Mouse (Mus musculus) bone marrow, adult 2 months (tissue): ENCODE data around the gene Btbd17. TPM values are rescaled to one million over a fixed set of nuclear protein-coding genes. Genes with fewer than 3 reads are reported as not detected.

Experiments
- H3K27ac ChIP-seq: fragments of 200-500 bp; 2 replicates; pipeline ENCODE4 v1.5.1; 2012; ENCODE audit warnings: low read depth, mild to moderate bottlenecking, control low read depth, inconsistent platforms, low read length; ENCODE audit not compliant: control insufficient read depth, poor library complexity, insufficient read depth
- H3K4me1 ChIP-seq: fragments of 200-500 bp; 2 replicates; pipeline ENCODE4 v1.6.1; 2011; ENCODE audit warnings: low read length; ENCODE audit not compliant: control insufficient read depth, insufficient read depth
- H3K4me3 ChIP-seq: fragments of 200-500 bp; replicated peaks from 2 replicates; pipeline ENCODE3; 2011; ENCODE audit warnings: mild to moderate bottlenecking, low read depth, low read length, control low read depth; ENCODE audit not compliant: control insufficient read depth
- CTCF ChIP-seq: fragments of 200-500 bp; IDR thresholded peaks from 2 replicates; pipeline ENCODE4 v1.5.1; 2011; ENCODE audit warnings: low read length, control low read depth; ENCODE audit not compliant: control insufficient read depth, insufficient read depth
- POLR2A ChIP-seq: fragments of 200-500 bp; IDR thresholded peaks from 2 replicates; pipeline ENCODE4 v1.6.1; 2011; ENCODE audit warnings: low read depth, mild to moderate bottlenecking, control low read depth, low read length, borderline replicate concordance; ENCODE audit not compliant: control insufficient read depth
- WGBS: fragments of 180-500 bp; shearing (Covaris S2); methylation state at CpG from one replicate; pipeline ENCODE4 v1.1.7; 2018; 5-methylcytosine and 5-hydroxymethylcytosine counted together
- polyA plus RNA-seq: library from polyadenylated mRNA; stranded (reverse); fragments of >200 nt; gene quantifications from 2 replicates; pipeline ENCODE4 v1.2.4, GENCODE M21; 2011; ENCODE audit warnings: low replicate concordance; ENCODE audit not compliant: missing spikeins, insufficient read depth, insufficient read length

Gene Btbd17
- polyA plus RNA-seq, 1 experiment: not detected

DNA sequence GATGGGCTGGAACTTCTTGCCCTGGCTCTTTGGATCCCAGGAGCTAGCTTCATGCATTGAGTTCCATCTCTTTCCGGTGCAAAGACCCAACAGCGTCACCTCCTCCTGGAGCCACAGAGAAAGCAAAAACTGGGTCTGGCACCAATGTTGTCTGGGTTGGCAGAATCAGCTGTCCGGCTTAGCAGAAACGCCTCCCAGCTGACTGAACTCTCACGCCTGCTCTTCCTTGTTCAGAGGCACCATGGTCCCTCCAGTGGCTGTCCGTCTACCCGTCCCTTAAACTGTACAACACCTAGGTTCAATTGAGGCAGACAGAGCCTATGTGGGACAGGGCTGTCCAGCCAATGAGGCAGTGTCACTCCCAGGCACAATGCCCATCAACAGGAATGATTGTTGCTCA is 1.4 kb upstream of the Btbd17 start:
- no peak overlapping the region for H3K4me3 ChIP-seq
- WGBS: 88% methylated on average over 7 of the region's 7 CpGs
- TF ChIP-seq POLR2A (no peak), CTCF (no peak)
- peaks cover 2% of the 10 kb centered on the region for H3K4me1 ChIP-seq
- no peak overlapping the region for H3K27ac ChIP-seq

- H3K4me3 ChIP-seq: peak overlapping the region; percentile 27
- TF ChIP-seq CTCF (peak; percentile 26; the same call in 1 of the 2 replicates), POLR2A (no peak)
- under 1% methylated on average over 7 of the region's 7 CpGs for WGBS
- no peak overlapping the region for H3K27ac ChIP-seq
- peaks cover 2% of the 10 kb centered on the region for H3K4me1 ChIP-seq
Observed at GRCm38 (mm10) chr11:114795231-114795746, 456 bp downstream of the Btbd17 start.

DNA sequence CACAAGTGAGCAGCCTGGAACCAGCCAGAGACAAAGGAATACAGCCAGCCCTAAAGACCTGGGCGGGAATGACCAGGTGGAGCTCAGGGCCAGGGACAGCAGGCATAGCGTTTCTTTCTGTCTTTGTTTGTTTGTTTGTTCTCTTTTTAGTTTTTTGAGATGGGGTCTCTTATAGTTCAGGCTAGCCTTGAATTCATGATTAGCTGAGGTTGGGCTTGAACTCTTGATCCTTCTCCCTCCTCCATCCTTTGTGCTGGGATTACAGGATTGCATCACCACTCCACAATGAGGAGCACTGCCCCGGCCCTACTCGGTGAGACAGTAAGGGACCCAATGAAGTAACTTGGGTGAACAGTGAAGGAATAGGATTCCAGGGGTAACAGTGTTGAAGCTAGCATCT is 1.1 kb downstream of the Btbd17 start:
- no peak for TF ChIP-seq CTCF
- TF ChIP-seq POLR2A: no peak
- peaks cover 2% of the 10 kb centered on the region for H3K4me1 ChIP-seq
- WGBS: 74% methylated on average over 4 of the region's 4 CpGs

DNA sequence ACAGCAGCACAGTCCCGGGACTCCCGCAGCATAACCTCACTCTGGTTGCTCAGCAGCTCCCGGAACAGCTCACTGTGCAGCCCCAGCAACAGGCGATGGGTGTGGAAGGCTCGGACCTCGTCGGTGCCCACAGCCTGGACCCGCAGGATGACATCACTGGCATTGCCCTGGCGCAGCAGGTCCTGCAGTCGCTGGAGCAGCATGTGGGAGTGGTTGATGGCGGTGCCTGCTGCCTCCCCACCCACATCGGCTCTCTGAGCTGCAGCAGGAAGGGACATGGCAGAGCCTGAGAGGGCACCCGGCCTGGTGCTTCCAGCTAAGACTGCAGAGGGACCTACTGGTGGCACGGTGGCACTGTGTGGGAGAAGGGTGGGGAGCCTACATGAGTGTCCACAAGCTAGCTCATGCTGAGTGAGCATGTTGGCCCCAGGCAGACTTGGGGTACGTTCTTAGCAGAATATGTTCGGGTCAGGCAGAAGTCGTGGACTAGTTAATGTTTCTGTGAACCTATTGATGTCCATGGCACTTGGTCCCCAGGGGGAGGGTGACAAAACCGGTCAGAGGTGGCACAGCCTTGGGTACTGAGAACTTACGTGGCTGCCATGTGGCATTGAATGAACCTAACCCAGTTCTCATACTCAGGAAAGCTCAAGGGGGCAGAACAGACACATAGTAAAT is 1.7 kb downstream of the Btbd17 start:
- Histone ChIP-seq H3K4me1 (peaks cover 2% of the 10 kb centered on the region), H3K4me3 (no peak overlapping the region), H3K27ac (no peak overlapping the region)
- no peak for TF ChIP-seq CTCF
- no peak for TF ChIP-seq POLR2A
- 64% methylated on average over 19 of the region's 19 CpGs for WGBS

More for the DNA sequence above, 1.1 kb downstream of the Btbd17 start:
- no peak overlapping the region for H3K27ac ChIP-seq
- H3K4me3 ChIP-seq: no peak overlapping the region

DNA sequence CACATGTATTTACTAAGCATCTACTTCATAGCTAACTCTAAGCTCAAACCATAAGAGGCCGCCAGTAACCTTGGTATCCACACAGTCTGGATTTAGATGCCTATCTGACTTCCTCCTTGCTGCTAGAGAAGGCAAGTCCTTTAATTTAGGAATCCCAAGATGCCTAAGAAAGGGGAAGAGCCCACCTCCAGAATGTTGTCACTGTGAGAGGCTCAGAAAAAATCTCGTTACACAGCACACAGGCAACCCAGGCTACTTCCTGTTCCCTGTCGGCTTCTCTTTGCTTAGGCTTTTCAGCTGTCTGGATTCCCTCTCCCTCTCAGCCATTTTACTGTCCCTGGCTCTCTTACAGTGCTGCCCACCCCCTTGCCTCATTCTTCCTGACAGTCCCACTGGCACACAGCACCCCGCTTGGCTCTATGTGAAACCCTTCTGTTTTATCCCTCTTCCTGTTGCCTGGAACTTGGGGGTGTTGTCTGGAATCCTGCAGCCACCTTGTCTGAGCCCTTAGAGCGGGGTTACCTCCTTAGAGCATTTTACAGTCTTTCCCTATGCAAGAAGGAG is 2.7 kb downstream of the Btbd17 start:
- H3K27ac ChIP-seq: no peak overlapping the region
- no peak overlapping the region for H3K4me3 ChIP-seq
- peaks cover 2% of the 10 kb centered on the region for H3K4me1 ChIP-seq
- WGBS: 25% methylated on average over 5 of the region's 5 CpGs
- no peak for TF ChIP-seq CTCF
- no peak for TF ChIP-seq POLR2A

- Histone ChIP-seq H3K4me3 (no peak overlapping the region), H3K4me1 (no peaks in the 10 kb centered on the region; the same call in 1 of the 2 replicates), H3K27ac (no peak overlapping the region; the same call in 1 of the 2 replicates)
- TF ChIP-seq POLR2A (no peak), CTCF (no peak)
- 2% methylated on average over 59 of the region's 59 CpGs for WGBS
Observed at GRCm38 (mm10) chr11:114791891-114792411, 3.8 kb downstream of the Btbd17 start.

GRCm38 (mm10) chr11:114791351-114791889 is 4.3 kb downstream of the Btbd17 start:
- TF ChIP-seq POLR2A: no peak
- no peak for TF ChIP-seq CTCF
- H3K4me3 ChIP-seq: no peak overlapping the region
- H3K4me1 ChIP-seq: no peaks in the 10 kb centered on the region; the same call in 1 of the 2 replicates

DNA sequence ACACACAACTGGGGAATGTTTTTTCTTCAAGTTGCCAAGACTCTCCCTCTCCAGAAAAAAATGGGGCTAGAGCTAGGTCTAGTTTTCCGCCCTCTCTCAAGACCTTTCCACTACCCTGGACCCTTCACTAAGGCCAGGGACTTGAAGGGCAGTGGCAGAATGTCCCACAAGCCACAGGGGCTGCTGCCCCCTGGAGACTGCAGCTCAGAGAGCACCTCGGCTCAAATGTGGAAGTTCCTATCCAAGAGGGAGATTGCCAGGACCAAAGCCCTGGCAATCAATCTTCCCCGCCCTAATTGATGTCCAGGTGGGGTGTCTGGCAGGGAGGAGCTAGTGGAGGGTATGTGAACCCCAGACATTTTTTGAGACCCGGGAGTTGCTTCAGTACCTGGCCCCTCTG is 4.9 kb downstream of the Btbd17 start:
- Histone ChIP-seq H3K4me1 (no peaks in the 10 kb centered on the region; the same call in 1 of the 2 replicates), H3K4me3 (no peak overlapping the region), H3K27ac (no peak overlapping the region)
- WGBS: 20% methylated on average over 4 of the region's 4 CpGs
- TF ChIP-seq POLR2A: no peak
- no peak for TF ChIP-seq CTCF

More at GRCm38 (mm10) chr11:114791351-114791889, 4.3 kb downstream of the Btbd17 start:
- 4% methylated on average over 50 of the region's 50 CpGs for WGBS
- no peak overlapping the region for H3K27ac ChIP-seq
